Mouse (Mus musculus): ENCODE data around the gene Retsat.

Retsat gene

DNA sequence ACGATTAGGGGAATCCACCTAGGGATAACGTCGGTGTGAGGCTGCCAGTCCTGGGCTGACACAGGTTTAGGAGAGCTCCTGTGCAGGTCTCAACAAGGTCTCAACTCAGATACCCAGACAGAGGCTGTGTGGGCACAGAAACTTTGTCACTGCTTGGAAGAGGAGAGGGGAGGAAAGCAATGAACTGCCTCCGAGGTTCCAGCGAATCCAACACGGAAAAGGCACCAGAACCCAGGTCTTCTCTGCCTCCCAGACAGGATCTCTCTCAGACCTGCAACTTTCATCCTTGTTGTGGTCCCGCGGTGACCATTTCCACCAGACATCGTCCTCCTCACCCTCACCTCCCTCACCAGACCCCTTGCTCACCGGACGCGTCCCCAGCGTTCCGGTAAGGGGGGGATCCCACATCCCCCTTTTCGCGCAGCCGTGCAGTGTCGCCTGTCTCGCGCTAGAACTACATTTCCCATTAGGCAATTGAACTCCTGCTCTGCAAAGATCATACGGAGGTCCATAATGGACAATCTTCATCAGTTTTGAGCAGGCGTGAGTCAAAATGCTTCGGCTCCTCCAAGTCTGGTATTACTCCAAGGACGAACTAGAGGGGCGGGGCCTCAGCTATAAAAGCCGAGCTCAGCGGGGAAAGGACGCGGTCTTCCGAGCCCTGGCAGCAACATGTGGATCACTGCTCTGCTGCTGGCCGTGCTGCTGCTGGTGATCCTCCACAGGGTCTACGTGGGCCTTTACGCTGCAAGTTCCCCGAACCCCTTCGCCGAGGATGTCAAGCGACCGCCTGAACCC is at the start of gene Retsat, which contains the start of gene Elmod3:
Gene Retsat (plus strand): TSS at position 520 of the 798 bp plus-strand sequence.
Gene Elmod3 (minus strand): TSS at position 458 of the 798 bp plus-strand sequence.
- DNase-seq: peak; percentile 97

DNA sequence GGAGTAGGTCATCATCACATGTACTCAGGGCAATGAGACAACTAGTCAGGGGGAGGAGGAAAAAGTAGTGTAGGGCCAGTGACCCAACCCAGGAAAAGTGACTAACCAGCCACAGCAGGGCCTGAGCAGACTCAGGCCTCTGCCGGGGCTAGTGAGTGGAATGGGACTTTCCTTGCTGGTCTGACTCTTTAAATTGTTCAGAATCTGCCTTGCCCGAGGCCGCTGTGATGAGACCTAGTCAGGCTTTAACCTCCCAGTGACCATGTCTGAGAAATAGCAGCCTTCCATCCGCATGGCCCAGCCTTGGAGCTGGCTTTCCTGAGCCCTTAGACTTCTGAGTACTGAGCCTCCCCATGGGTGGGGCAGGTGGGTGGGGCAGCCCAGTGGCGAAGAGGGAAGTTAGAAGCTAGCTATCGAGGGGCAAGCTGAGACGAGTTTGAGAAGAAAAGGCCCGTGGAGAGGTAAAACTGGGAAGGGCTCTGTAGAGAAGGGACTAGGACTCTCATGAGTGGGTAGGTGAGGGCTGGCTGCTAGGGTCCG is 49.2 kb upstream of the Retsat start:
- DNase-seq: no peak

DNA sequence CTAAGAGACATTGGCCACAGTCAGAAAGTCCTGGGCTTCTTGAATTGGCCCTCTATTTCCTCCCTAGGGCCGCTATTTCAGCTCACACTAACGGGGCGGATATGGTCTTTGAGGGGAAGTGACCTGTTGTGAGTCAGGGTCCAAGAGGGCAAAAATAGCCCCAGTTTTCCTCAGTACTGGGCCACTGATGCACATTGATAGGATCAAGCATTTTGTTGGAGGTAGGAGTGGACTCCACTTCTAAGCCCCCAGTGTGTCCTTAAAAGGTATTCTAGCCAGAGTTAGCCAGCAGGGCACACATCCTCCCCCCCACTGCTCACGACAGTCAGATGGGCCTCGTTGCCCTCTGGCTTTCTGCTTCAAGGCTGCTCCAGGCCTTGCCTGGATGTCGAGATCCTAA is 48.2 kb upstream of the Retsat start:
- no peak for DNase-seq

DNA sequence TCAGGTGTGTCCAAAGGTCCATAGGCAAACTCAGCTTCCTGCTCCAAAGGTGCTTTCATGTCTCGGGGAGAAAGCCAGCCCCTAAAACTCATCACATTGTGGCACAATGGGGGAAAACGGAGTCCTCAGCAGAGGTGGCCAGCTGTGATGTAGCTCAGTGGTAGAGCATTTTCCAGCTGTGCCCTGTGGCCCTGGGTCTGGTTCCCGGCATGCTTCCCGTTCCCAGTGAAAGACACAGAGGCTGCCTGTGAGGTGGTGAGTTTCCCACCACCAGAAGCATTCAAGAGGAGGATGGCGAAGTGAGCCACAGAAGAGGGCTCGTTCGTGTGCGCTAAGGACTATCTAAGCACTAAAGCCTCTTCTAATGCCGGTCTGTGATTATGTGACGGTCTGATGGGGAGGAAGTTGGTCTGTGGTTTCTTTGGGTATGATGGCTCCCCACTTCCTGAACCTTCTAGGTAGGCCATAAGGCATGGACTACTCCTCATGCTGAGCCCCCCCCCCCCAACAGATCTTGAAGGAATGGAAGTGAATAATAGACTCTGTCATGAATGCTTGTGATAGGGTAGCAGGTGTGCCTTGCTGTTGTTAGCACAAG is 47.7 kb upstream of the Retsat start:
- no peak for DNase-seq

DNA sequence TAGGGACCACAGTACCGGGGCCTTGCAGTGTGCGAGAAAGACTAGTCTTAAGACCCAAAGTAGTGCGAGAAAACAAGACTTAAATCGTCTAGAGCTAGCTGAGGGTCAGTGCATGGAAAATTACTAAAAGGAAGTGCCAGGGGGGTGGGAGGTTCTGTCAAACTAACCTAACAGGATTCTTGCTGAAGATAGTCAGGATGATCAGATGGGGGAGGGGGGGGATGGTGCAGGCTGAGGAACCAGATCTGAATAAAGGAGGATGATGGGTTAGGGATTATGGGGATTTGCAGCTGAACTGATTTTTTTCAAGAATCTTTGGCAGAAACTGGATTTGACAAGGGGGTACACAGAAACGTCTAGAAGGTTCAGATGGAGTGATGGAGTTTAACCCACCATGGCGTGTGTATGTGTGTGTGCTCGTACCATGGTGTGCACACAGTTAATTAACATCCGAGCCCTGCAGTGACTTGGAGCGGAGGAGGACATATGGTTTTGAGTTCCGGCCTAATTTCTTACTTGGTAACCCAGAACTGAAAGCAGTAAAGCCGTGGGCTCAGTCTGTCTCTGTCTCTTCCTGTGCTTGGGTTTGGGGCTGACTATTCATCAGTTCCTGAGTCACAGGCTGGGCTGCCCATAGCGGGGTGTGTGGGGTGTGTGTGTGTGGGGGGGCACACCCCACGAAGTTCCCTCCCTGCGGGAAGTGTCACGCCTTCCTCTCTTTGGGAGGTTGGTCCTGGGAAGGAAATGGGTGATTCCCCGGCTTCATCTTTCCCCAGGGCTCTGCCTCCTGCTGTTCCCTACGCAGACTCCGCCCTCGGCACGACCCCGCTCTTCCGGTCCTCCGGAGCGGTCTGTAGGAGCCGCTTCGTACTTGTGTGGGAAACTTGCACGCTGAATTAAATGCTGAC is 45.9 kb upstream of the Retsat start:
- peak; percentile 83 for DNase-seq

DNA sequence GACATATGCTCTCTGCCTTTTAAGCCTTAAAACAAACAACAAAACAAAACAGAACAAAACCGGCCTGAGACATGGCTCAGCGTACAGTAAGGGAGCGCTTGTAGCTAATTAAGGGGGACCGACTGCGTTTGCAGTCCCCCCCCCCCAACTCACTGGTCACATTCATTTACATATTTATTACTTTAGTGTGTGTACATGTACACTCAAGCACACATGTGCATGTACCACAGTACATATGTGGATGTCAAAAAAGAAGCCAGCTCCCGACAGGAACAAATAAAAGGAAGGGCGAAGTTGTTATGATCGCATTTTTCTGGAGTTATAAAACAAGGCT is 45.2 kb upstream of the Retsat start:
- DNase-seq: no peak

DNA sequence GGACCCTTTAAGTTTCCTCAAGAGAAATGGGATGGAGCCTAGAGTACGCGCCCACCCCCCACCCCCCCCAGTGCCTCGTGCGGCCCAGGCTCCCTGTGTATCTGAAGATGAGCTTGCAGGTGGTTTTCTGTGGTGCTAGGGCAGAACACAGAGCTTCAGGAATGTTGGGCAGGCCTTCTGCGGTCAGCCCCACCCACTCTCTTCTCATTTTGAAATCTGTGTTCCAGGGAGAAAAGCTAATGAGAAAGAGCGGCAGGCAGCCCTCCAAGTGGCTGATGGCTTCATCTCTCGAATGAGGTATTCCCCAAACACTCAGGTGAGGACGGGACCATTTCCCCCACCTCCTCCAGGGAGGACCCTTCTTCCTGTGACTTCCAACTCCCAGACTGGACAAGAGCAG is 37.5 kb upstream of the Retsat start:
- no peak for DNase-seq

DNA sequence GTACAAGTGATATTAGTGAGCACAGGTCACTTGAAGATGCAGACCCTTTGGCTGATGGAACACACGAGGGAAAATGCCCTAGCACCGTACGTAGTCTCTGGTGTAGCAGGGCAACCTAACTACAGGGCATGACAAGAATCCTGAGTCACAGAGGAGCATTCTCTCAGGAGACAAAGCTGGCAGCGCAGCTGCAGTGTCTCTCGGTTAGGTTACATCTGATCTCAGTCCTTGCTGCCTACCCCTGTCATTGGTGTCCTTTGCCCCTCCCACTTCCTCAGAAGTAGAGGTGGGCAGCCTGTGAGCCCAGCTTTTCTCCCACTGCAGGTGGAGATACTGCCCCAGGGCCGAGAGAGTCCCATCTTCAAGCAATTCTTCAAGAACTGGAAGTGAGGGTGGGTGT is 35.8 kb upstream of the Retsat start:
- no peak for DNase-seq

DNA sequence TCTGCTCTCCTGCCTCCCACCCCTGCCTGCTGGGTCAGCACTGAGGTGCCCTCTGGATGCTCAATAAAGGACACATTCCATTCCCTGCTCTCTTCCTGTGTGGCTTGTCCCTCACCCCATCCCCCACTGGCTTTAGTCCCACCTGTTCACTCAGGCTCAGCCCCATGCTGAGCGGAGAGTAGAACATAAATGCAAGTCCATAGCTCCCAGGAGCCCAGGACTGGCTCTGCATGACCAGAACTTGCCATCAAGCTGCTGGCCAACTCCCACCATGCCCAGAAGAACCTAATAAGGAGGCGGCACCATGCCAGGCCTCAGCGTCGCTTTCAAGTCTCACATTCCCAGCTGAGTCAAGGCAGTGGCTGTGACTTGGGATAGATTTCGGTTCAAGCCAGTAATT is 35.4 kb upstream of the Retsat start:
- DNase-seq: peak; percentile 60

DNA sequence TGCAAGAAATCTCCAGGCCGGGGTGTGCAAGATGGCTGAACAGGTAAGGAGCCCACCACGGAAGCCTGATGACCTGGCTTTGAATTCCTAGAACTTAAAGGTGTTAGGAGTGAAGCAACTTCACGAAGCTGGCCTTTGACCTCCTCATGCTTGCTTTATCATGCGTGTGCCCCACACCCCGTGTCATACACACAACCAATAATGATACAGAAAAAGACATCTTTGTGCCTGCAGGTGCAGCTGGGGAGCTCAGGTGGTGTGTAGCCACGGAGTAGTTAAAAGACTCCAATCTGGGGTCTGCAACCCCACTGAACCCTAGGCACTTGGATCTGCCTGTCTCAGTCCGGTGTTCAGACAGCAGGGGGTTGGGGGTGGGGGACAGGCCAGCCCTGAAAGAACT is 32.8 kb upstream of the Retsat start:
- no peak for DNase-seq

DNA sequence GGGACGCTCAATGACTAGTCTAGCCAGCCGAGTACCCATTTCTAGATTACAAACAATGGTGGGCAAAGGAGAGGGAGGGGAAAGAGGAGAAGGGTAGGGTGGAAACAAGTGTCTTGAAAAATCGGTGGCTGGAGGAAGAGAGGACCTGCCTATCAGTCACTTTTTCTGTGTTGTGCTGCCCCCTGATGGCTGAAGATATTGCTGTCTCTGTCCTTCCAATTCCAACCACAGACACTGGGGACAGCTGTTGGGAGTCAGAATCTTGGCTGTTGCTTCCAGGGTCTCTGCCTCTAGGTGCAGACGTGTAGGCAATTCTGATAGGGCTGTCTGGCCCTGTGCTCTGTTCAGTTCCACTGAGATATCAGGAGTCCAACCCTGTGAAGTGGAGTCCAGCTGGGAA is 32.2 kb upstream of the Retsat start:
- DNase-seq: peak; percentile 92

DNA sequence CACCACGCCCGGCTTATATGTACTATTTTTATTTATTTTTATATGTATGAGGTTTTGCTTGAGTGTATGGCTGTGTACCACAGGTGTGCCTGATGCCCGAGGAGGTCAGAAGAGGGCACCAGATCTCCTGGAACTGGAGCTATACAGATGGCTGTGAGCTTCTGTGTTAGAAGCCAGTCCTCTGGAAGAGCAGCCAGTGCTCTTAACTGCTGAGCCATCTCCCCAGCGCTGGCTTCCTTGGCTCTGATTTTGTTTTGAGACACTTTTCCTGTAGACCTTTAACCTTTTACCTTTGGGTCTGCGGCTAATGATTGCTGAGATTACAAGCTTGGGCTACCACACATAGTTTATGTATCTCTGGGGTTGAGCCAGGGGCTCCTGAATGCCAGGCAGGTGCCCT is 30.8 kb upstream of the Retsat start:
- peak; percentile 62 for DNase-seq

DNA sequence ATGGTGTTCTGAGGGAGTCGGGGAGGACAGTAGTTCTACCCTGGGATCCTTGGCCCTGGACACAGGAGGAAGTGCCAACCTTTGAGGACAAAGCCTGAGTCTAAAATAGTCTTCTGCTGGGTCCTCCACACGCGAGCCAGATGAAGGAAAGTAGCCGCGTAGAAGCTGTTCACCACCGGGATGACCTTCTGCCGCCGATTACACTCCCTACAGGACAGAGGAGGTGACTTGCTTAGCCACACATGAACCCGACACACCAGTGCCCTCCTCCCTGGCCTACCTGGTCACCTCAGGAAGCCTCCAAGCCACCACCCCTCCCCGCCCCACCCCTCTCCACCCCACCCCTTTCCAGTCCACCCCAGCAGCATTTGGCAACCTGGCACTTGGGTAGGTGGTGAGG is 29.5 kb upstream of the Retsat start:
- DNase-seq: no peak

DNA sequence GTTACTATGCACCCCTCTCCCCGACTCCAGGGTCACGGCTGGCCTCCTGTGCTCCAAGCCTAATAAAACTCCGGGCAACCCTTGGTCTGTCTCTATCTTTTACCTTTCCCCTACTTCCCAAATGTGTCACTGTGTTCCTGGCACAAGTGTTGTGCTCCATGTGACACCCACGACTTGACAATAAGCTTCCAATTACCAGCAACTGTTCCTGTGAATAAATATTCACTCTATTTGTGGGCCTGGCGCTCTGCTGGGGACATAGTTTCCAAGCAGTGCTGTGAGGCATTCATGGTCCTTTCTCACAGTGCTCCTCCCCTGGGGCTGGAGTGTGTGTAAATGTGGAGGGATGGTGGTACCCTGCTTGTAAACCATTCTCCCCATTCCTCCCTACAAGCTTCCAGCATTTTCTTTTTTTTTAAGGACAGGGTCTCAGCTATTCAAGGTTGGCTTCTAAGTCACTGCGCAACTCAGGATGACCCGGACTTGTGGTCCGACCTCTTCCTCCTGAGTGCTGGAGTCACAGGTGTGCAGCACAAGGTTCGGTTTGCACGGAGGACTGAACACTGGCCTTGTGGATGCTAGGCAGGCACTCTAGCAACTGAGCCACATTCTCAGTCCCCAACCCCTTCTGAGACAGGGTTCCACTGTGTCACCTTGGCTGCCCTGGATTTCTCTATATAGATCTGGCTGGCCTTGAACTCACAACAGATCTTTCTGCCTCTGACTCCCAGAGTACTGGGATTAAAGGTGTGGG is 27.5 kb upstream of the Retsat start:
- no peak for DNase-seq

DNA sequence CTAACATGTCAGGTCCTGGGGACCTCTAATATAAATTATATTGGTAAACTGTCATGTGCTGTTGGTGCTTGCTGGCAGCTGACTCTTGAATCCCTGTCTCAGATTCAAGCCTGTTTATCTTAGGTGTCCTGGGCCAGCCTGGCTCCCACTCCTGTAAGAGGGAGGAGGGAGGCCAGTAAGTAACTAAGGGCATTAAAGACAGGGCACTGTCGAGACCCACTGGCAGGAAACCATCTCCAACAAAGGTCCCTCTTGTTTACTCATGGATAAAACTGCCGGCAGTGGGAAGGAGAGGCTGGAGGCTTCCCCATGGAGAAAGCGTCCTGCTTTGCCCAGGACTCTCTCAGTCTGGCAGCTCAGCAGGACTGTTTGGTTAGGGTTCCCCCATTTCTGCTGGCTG is 26.4 kb upstream of the Retsat start:
- no peak for DNase-seq

DNA sequence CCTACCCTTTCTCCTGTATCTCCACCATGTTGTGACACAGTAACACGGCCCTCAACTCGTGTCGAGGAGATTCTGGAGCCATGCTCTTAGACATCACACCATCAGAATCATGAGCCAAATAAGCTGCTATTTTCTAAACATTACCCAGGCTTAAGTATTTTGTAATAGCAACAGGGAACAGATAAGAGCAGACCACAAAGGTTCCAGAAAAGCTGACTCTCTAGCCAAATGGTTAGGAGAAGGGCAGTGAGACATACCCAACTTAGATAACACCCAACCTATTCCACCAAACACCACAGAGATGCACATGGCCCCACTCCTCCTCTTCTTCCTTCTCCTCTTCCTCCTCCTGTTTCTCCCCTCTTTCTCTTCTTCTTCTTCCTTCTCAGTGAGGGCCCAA is 22.2 kb upstream of the Retsat start:
- no peak for DNase-seq

DNA sequence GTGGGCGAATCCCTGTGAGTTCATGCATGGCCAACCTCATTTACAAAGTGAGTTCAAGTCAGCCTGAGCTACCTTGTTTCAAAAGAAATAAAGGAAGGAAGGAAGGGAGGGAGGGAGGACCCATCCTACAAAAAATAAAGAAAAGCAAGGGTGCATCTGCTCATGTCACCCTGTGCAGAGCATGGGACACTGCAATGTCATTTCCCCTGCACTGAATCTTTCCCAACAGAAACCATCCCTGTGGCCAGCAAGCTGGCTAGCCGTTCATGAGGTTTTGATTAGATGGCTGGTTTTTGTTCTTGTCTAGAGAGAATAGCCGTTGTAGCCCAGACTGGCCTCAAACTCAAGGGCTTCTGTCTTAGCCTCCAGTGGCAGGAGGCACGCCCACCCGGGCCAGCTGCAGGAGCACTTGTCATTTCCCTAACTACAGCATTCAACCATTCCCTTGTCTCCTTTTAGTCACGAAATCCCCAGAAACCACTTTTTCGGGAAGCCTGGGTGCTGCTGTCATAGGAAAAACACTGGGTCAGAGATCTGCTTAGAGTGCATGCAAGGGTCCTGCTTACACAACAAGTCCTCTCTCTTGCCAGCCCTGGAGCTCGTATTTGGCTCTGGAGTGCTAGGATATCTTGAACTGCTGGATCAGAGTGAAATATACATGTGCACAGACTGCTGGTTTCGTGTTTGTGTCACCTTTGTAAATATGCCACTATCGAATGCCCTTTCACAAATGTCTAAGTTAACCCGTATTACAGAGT is 16.5 kb upstream of the Retsat start:
- no peak for DNase-seq

DNA sequence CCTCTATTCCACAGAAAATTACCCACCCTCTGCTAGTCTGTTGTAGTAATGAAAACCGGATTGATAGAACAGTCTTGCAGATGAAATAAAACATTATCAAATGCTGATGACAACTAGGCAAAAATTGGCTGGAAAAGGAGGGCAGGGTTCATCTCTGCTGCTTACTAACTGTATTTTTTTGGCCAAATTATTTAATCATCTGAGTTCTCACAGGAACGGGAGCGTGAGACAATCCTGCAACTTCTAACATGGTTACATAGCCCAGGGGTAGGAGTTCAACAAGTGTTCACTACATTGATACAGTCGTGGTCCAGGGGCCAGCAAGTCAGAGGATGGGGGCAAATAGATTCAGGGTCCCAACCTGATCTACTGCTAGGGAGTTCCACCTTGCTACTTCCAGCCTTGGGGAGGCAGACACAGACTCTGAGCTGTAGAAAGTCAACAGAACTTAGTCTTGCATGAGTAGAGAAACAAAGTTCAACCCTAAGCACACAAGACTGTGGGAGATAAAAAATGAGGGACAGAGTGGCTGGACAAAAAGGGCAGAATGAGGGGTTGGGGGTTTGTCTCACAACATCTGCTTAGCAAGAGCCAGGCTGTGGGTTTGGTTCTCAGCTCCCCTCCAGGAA is 14.9 kb upstream of the Retsat start:
- DNase-seq: no peak

DNA sequence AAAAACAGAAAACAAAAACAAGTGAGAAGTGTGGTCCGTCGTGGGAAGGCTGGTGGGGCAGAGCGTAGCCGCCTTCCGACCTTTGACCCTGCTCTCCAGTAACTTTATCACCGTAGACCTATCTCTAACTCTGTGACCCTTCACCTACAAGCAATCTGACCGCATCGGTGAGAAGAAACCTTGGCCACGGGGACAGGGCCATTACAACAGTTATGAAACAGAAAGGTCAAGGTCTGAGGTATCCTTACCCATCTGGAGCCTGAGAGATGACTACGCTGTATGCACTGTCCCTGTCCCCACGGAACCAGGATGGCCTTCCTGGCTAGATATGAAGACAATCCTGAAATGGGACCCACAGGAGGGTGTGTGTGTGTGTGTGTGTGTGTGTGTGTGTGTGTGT is 14.1 kb upstream of the Retsat start:
- no peak for DNase-seq

DNA sequence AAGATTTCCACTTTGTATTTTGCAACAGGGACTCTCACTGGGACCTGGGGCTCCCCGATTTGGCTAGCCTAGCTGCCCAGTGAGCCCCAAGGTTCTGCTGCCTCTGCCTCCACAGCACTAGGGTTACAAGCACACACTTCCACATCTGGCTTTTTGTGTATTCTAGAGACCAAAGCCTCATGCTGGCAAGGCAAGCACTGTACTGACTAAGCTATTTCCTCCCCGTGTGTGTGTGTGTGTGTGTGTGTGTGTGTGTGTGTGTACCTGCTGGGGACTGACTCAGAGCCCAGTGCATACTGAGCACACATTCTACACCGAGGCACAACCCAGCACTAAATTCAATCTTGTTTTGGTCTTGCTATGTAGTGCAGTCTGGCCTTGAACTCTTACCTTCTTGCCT is 11.6 kb upstream of the Retsat start:
- DNase-seq: no peak

DNA sequence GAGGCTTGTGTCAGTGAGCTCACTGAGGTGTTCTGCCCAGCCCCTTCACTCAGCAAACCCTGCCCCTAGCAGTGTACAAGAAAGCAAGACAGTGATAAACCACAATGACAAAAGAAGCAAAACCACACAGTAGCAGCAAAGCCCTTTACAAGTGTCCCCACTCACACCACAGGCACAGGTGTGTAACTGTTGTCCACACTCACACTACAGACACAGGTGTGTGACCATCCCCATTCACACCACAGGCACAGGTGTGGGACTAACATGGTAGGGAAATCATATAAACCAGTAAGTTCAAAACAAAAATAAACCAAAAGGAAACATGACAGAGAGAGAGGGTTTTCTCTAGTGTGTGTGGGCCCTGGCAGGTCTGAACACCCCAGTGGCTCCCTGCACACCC is 10.0 kb upstream of the Retsat start:
- no peak for DNase-seq

Data from kidney, postnatal 14 days (tissue).